Mouse (Mus musculus) neural tube, embryonic 14.5 days (tissue): Measurements from ENCODE around the gene Fam189a2. TPM values are rescaled to one million over a fixed set of nuclear protein-coding genes. Genes with fewer than 3 reads are reported as not detected.

Source experiments
- ATAC-seq: fragments of 200-750 bp; cut with Nextera tagmentation; 2 replicates; pipeline ENCODE4 v1.8.0; 2017; ENCODE audit warnings: low read depth, mild to moderate bottlenecking, moderate TSS enrichment, moderate library complexity
- H3K27ac ChIP-seq: fragments of 300-500 bp; sonication (generic); 2 replicates; pipeline ENCODE4 v1.5.1; 2014; ENCODE audit warnings: low read depth, mild to moderate bottlenecking, control low read depth, low read length, moderate library complexity, mixed read lengths
- H3K27me3 ChIP-seq: fragments of 300-500 bp; sonication (generic); 2 replicates; pipeline ENCODE4 v1.6.1; 2014; ENCODE audit warnings: low read length; ENCODE audit not compliant: control insufficient read depth, insufficient read depth
- H3K36me3 ChIP-seq: fragments of 300-500 bp; sonication (generic); 2 replicates; pipeline ENCODE4 v1.6.1; 2014; ENCODE audit warnings: low read length, mixed read lengths; ENCODE audit not compliant: control insufficient read depth, insufficient read depth
- H3K4me1 ChIP-seq: fragments of 300-500 bp; sonication (generic); 2 replicates; pipeline ENCODE4 v1.6.1; 2014; ENCODE audit warnings: low read length; ENCODE audit not compliant: control insufficient read depth, insufficient read depth
- H3K4me2 ChIP-seq: fragments of 300-500 bp; sonication (generic); 2 replicates; pipeline ENCODE4 v1.6.1; 2014; ENCODE audit warnings: mild to moderate bottlenecking, low read depth, low read length, control low read depth
- H3K4me3 ChIP-seq: fragments of 300-500 bp; sonication (generic); 2 replicates; pipeline ENCODE4 v1.5.1; 2014; ENCODE audit warnings: low read depth, low read length, control low read depth, mixed read lengths
- H3K9ac ChIP-seq: fragments of 300-500 bp; sonication (generic); replicated peaks from 2 replicates; pipeline ENCODE4 v1.6.1; 2014; ENCODE audit warnings: low read depth, mild to moderate bottlenecking, control low read depth, low read length, mixed read lengths
- H3K9me3 ChIP-seq: fragments of 300-500 bp; sonication (generic); 2 replicates; pipeline ENCODE4 v1.6.1; 2016; ENCODE audit warnings: low read length; ENCODE audit not compliant: control insufficient read depth
- WGBS: fragments of 180-500 bp; shearing (Covaris S2); extraction: QIAGEN DNeasy Blood & Tissue Kit; methylation state at CpG from one replicate; pipeline ENCODE4 v1.1.7; 2014; 5-methylcytosine and 5-hydroxymethylcytosine counted together
- polyA plus RNA-seq: library from polyadenylated mRNA; unstranded; fragments of >200 nt; fragmentation: Nextera tagmentation; extraction: Ambion mirVana; gene quantifications from 2 replicates; pipeline ENCODE4 v1.2.1, GENCODE M21; 2014

Gene Fam189a2
- polyA plus RNA-seq, 1 experiment from 2014 or later = 3.1 TPM

- Histone ChIP-seq H3K27me3 (peaks cover 5% of the 10 kb centered on the region; the same call in 1 of the 2 replicates), H3K4me1 (peaks cover 8% of the 10 kb centered on the region; the same call in 1 of the 2 replicates), H3K36me3 (no peaks in the 10 kb centered on the region), H3K9ac (no peak overlapping the region), H3K27ac (no peak overlapping the region), H3K4me3 (no peak overlapping the region), H3K4me2 (no peak overlapping the region), H3K9me3 (no peaks in the 10 kb centered on the region)
- 46% methylated on average over 5 of the region's 5 CpGs for WGBS
- ATAC-seq = no peak
Observed at GRCm38 (mm10) chr19:24032654-24033236, 1.9 kb upstream of the Fam189a2 start.

- Histone ChIP-seq H3K9ac (peak overlapping the region; percentile 78), H3K27me3 (peaks cover 5% of the 10 kb centered on the region; the same call in 1 of the 2 replicates), H3K36me3 (no peaks in the 10 kb centered on the region), H3K4me1 (peaks cover 8% of the 10 kb centered on the region; the same call in 1 of the 2 replicates), H3K9me3 (no peaks in the 10 kb centered on the region), H3K4me2 (peak overlapping the region; percentile 96), H3K4me3 (peak overlapping the region; percentile 63), H3K27ac (peak overlapping the region; percentile 57; the same call in 1 of the 2 replicates)
- WGBS = under 1% methylated on average over 21 of the region's 49 CpGs
- peak; percentile 87 for ATAC-seq
Observed at GRCm38 (mm10) chr19:24030511-24030870, 328 bp downstream of the Fam189a2 start.

- Histone ChIP-seq H3K27me3 (peaks cover 5% of the 10 kb centered on the region; the same call in 1 of the 2 replicates), H3K36me3 (no peaks in the 10 kb centered on the region), H3K4me2 (peak overlapping the region; percentile 96), H3K9ac (peak overlapping the region; percentile 78), H3K4me1 (peaks cover 8% of the 10 kb centered on the region; the same call in 1 of the 2 replicates), H3K9me3 (no peaks in the 10 kb centered on the region), H3K27ac (peak overlapping the region; percentile 57; the same call in 1 of the 2 replicates), H3K4me3 (peak overlapping the region; percentile 63)
- no peak; the same call in 1 of the 2 replicates for ATAC-seq
- WGBS = 12% methylated on average over 20 of the region's 20 CpGs
Observed at GRCm38 (mm10) chr19:24029616-24030510, 956 bp downstream of the Fam189a2 start.

GRCm38 (mm10) chr19:24025876-24026275, 4.9 kb downstream of the Fam189a2 start:
- no peak overlapping the region for H3K4me3 ChIP-seq
- H3K36me3 ChIP-seq = no peaks in the 10 kb centered on the region
- WGBS = 71% methylated on average over 5 of the region's 5 CpGs
- ATAC-seq = no peak
- H3K27ac ChIP-seq = no peak overlapping the region
- H3K27me3 ChIP-seq = peaks cover 5% of the 10 kb centered on the region; the same call in 1 of the 2 replicates
- peaks cover 5% of the 10 kb centered on the region; the same call in 1 of the 2 replicates for H3K4me1 ChIP-seq
- no peak overlapping the region for H3K9ac ChIP-seq
- H3K4me2 ChIP-seq = no peak overlapping the region
- H3K9me3 ChIP-seq = no peaks in the 10 kb centered on the region

GRCm38 (mm10) chr19:24024667-24025066, 6.2 kb downstream of the Fam189a2 start:
- H3K36me3 ChIP-seq = no peaks in the 10 kb centered on the region
- H3K4me1 ChIP-seq = peaks cover 1% of the 10 kb centered on the region; the same call in 1 of the 2 replicates
- no peak overlapping the region for H3K4me2 ChIP-seq
- no peak for ATAC-seq
- no peak overlapping the region for H3K9ac ChIP-seq
- 0 out of 2 replicates have a peak, but pooled peaks cover 2% of the 10 kb centered on the region for H3K27me3 ChIP-seq
- no peak overlapping the region for H3K4me3 ChIP-seq
- no peak overlapping the region for H3K27ac ChIP-seq
- 25% methylated on average over 1 of the region's 1 CpGs for WGBS
- H3K9me3 ChIP-seq = no peaks in the 10 kb centered on the region

GRCm38 (mm10) chr19:24024131-24024530, 6.7 kb downstream of the Fam189a2 start:
- WGBS = 17% methylated on average over 9 of the region's 9 CpGs
- no peak overlapping the region for H3K4me2 ChIP-seq
- no peak overlapping the region for H3K27ac ChIP-seq
- no peak overlapping the region for H3K9ac ChIP-seq
- no peaks in the 10 kb centered on the region for H3K4me1 ChIP-seq
- no peaks in the 10 kb centered on the region for H3K27me3 ChIP-seq
- no peak overlapping the region for H3K4me3 ChIP-seq
- H3K36me3 ChIP-seq = no peaks in the 10 kb centered on the region
- ATAC-seq = no peak
- no peaks in the 10 kb centered on the region for H3K9me3 ChIP-seq

- Histone ChIP-seq H3K9ac (no peak overlapping the region), H3K27me3 (no peaks in the 10 kb centered on the region), H3K4me1 (no peaks in the 10 kb centered on the region), H3K27ac (no peak overlapping the region), H3K4me2 (no peak overlapping the region), H3K4me3 (no peak overlapping the region), H3K36me3 (no peaks in the 10 kb centered on the region), H3K9me3 (no peaks in the 10 kb centered on the region)
- WGBS = 83% methylated on average over 7 of the region's 7 CpGs
- ATAC-seq = no peak
Observed at GRCm38 (mm10) chr19:24023351-24023750, 7.5 kb downstream of the Fam189a2 start.

GRCm38 (mm10) chr19:24022771-24023170, 8.0 kb downstream of the Fam189a2 start:
- Histone ChIP-seq H3K9ac (no peak overlapping the region), H3K27me3 (no peaks in the 10 kb centered on the region), H3K4me3 (no peak overlapping the region), H3K4me2 (no peak overlapping the region), H3K36me3 (no peaks in the 10 kb centered on the region), H3K9me3 (no peaks in the 10 kb centered on the region), H3K27ac (no peak overlapping the region), H3K4me1 (no peaks in the 10 kb centered on the region)
- no peak for ATAC-seq
- WGBS = 91% methylated on average over 3 of the region's 3 CpGs

- Histone ChIP-seq H3K27me3 (no peaks in the 10 kb centered on the region), H3K4me2 (no peak overlapping the region), H3K4me1 (no peaks in the 10 kb centered on the region), H3K4me3 (no peak overlapping the region), H3K9me3 (no peaks in the 10 kb centered on the region), H3K36me3 (no peaks in the 10 kb centered on the region), H3K27ac (no peak overlapping the region), H3K9ac (no peak overlapping the region)
- 89% methylated on average over 6 of the region's 6 CpGs for WGBS
- no peak for ATAC-seq
Observed at GRCm38 (mm10) chr19:24022301-24022700, 8.5 kb downstream of the Fam189a2 start.
